Mouse (Mus musculus): ENCODE results near the gene Pak4.

The Pak4 gene

DNA sequence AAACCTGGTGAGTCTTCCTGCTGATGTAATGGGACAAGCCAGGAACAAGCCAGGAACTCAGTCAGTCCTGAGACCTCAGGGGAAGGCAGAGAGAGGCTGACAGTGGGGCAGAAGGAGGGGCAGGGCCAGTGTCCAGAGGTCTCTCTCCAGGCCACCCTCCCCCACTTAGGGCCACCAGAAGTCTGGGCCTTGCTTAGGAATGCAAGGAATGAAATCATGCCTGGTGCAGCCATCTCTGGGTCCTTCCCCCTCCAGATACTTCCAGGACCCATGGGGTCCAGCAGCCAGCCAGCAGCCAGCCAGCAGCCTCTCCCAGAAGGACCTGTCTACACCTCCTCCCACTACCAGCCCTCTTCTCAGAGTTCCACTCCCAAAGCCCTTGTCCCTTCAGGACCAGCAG, 10.3 kb downstream of the Pak4 start:
- DNase-seq (ENCODE audit: low read depth, low spot score) = no peak

DNA sequence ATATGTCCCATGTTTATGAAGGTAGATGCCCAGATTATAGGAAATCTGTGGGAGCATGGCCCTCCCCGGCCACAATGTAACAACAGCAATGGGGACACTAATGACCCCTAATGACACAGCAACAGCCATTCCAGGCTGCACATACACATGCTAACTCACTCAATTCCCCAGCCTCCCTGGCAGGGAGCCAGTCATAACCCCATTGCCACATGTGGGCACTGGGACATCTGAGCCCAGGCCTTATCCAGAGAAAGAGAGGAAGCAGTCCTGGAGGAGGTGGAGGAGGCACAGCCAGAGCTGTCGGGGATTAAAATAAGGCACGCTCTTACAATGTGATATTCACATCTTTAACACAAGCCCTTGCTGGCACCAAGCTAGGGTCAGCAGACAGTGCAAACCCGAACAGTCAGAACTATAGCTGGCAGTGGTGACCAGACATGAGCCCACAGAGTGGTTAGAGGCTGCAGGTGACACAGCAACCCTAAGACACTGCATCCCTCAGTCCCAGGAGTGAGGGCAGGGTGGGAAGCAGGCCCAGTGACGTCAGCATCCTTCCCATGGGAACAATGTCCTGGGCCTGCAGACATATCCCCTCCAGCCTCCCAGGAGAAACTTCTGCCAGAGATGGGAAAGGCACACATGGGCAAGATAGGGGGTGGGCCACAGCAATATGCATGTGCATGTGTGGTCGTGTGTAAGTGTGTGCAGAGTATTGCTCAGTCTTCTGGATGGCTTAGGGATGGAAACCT, 11.1 kb downstream of the Pak4 start:
- DNase-seq (ENCODE audit: low read depth, low spot score) = no peak

DNA sequence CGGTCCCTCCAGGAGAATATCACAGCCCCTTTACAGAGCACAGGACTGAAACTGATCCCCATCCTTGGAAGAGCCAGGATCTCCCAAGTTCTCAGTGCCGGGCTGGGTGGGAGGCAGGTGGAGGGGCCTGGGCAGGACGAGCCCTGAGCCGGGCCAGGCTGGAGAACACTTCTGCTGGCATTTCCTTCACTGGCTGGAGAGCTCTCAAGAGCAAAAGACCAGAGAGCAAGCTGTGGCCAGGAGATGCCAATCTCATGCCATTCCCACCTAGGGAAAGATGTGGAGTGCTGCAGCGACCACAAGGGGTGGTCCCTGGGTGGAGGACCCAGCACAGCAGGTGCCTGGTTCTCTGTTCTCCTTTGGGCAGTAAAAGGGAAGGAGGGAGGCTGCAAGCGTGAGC, 13.0 kb downstream of the Pak4 start:
- no peak for DNase-seq (ENCODE audit: low read depth, low spot score)

DNA sequence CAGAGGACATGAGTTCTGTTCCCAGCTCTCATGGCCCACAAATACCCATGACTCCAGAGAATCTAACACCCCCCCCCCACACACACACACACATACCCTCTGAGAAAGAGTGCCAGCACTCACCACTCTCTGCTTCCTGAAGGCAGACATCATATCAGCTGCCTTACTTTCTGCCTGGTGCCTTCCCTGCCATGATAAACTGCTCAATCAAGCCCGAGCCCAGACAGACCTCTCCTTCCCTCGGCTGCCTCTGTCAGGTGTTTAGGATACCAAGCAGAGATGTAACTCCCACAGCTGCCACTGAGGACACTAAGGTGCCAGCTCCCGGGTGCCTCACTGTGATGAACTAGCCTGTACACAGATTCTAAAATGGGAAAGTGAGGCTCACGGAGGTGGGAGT, 13.5 kb downstream of the Pak4 start:
- DNase-seq (ENCODE audit: low read depth, low spot score) = no peak

- peak; percentile 29 for DNase-seq (ENCODE audit: low read depth, low spot score)
These were observed 14.2 kb downstream of the Pak4 start for GRCm38 (mm10) chr7:28583570-28584344.

- DNase-seq (ENCODE audit: low read depth, low spot score) = no peak
These were observed 15.1 kb downstream of the Pak4 start for GRCm38 (mm10) chr7:28582841-28583240.

DNA sequence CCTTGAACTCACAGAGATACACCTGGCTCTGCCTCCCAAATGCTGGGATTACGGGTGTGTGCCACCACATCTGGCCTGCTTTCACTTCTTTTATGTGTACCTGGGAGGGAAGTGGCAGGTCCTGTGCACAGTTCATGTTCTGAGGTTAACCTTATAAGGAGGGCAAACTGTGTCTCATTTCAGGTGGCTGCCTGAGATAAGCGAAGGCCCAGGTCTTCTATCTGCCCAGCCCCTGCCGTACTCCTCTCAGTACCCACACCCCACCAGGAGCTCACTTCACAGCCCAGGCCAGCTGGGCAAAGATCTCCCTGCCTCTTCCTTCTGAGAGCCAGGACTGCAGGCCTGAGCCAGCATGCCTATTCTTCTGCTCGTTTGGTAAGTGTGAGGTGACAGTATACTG, 16.3 kb downstream of the Pak4 start:
- no peak for DNase-seq (ENCODE audit: low read depth, low spot score)

GRCm38 (mm10) chr7:28579826-28580225, 18.2 kb downstream of the Pak4 start:
- DNase-seq (ENCODE audit: low read depth, low spot score) = no peak

DNA sequence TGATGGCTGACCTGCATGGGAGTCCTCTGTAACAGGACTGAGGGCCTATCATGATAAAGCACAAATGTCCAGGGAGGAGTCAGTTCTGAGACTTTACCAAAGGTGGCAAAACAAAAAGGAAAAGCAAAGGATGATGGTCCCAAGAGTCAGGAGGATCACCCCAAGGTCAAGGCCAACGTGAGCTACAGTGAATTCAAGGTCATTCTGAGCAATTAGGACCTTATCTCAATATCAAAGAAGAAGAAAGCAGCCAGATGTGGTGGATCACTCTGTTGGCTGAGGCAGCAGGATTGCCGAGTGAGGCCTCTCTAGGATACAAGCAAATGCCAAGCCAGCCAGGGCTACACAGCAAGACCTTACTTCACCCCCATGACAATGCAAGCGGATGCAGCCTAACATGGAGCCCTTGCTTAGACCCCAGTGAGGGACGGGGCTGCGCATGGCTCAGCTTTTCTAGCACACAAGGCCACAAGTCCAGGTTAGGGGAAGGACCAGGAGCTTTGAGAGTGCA, 19.4 kb downstream of the Pak4 start:
- DNase-seq (ENCODE audit: low read depth, low spot score) = no peak

GRCm38 (mm10) chr7:28577826-28578542, 20.0 kb downstream of the Pak4 start:
- no peak for DNase-seq (ENCODE audit: low read depth, low spot score)

DNA sequence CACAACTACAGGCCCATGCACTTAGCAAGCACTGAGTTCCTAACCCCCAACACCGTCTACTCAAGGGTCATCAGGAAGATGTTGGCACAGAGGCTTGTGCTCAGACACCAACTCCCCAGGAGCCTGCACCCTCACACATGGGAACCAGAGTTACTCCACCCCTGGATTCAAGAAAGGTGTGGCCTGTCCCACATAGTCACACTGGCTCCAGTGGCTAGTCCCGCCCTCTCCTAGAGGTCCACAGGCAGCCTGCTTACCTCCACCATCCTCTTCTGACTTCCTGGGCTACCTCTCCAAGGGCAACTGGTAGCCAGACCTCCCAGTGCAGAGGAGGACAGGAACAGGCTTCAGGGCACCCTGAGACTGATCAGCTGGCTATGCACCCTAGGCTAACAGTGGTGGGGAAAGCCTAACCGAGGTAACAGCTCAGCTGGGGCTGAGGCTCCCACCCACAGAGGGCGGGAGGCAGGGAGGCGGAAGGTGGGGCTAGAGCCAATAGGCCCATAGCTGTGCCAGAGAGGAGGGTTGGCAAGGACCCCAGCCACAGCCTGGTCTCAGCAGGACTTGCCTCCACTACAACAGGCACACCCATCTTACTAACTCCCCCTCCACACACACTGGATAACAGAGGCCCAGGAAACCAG, 21.6 kb downstream of the Pak4 start:
- DNase-seq (ENCODE audit: low read depth, low spot score) = no peak

GRCm38 (mm10) chr7:28575597-28575996, 22.4 kb downstream of the Pak4 start:
- no peak for DNase-seq (ENCODE audit: low read depth, low spot score)

GRCm38 (mm10) chr7:28573236-28573635, 24.7 kb downstream of the Pak4 start:
- DNase-seq (ENCODE audit: low read depth, low spot score) = no peak

DNA sequence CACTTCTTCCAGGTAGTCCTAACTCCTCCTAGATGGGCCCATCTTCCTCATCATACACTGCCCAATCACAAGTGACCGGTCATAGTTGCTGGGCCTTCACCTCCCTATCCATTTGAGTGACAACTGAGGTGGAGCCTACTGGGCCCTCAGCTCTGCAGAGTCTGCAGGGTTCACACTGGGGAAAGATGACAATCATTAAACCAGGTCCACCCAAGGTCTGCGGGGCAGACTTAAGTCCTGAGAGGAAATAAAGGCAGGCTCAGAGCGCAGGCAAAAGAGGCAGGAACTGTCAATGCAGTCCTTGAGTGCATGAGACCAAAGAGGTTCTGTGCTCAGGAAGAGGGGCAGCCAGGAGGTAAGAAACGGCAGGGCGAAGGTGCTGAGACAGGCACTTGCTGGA, 25.3 kb downstream of the Pak4 start:
- DNase-seq (ENCODE audit: low read depth, low spot score) = no peak

DNA sequence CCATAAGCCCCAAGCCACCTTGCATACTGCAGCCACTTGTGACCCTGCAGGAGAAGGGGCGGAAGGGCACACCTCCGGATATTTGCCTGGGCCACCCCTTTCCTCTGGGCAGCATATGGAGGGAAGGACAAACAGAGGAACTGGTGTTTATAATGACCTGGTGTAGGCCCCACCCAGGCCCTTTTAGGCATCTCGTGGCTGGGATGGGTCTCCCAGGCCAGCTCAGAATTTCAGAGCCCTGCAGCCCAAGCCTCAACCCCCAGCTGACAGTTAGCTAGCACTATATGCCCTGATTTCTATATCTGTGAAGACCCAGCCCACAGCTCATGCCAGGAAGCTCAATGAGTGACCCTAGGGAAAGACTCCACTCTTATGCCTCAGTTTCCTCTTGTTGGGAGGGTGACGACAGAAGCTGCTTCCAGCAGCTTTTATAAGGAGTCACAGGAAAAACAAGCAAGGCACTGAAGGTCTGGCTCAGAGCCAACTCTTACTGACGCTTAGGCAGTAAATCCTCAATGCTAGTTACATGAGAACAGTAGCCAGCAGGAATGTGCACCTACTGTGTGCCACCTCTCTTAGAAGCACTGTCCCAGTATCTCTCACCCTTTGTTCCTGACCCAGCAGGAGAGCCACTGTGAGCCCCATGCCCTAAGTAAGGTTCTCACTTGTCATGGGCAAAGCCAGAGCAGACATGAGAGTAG, 26.9 kb downstream of the Pak4 start:
- DNase-seq (ENCODE audit: low read depth, low spot score) = no peak

GRCm38 (mm10) chr7:28570291-28570981, 27.5 kb downstream of the Pak4 start:
- DNase-seq (ENCODE audit: low read depth, low spot score) = peak; percentile 31

DNA sequence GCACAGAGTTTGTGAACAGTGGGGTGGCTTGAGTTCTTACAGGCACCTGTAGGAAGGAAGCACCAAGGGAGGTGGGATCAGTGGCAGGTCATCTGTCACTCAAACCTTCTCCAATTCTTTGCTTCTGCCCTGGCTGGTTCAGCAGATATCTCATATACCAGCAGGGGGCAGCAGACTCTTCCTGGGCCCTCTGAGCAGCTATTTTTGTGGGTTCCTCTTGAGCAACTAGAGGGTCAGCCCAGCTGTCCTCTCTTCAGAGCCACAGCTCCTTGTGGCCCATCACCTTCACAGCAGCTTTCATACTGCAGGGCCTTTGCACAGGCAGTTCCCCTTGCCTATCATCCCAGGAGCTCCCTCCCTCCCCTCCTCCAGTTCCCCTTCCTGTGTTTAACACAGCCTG, 29.7 kb downstream of the Pak4 start:
- no peak for DNase-seq (ENCODE audit: low read depth, low spot score)

DNA sequence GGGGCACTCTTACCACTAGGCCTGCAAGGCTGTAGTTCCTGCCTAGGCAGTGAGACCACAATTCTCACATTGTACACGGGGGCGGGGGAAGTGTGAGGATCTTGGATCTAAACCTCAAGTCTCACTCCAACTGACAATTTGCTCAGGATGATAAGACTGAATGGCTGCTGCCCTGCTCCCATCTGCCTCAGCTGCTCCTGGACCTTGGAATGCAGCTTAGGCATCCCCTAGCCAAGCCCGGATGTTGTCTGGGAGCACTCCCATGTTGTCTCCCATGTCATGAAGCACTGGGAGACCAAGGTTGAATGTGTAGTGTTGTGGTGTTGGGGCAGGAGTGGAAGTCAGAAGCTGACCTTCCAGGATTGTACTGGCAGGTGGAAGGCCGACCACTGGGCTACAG, 30.4 kb downstream of the Pak4 start:
- no peak for DNase-seq (ENCODE audit: low read depth, low spot score)

- no peak for DNase-seq (ENCODE audit: low read depth, low spot score)
These were observed 32.6 kb downstream of the Pak4 start for GRCm38 (mm10) chr7:28565407-28565806.

DNA sequence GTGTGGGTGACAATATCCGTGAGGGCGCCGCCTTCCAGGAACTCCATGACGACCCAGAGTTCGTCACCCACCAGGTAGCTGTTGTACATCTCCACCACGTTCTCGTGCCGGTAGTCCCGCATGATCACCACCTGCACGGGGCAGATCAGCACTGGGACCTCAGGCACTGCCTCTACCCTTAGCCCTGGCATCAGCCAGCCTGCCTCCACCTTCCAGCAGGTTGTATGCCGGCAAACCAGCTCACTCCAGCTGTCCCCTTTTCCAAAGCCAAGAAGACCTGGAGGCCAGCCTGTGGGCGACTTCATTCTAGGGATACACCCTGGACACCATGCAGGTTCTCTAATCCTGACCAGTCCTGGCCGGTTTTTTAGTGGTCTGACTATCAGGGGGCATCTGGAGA, 35.0 kb downstream of the Pak4 start:
- DNase-seq (ENCODE audit: low read depth, low spot score) = no peak

- no peak for DNase-seq (ENCODE audit: low read depth, low spot score)
These were observed 35.6 kb downstream of the Pak4 start for GRCm38 (mm10) chr7:28562371-28562770.
